Mouse (Mus musculus) liver, adult 2 months (tissue): ENCODE data around the gene Egf.

Source experiments
- CTCF ChIP-seq: fragments of 200-500 bp; IDR thresholded peaks from 2 replicates; pipeline ENCODE4 v1.5.1; 2011; ENCODE audit warnings: low read depth, low read length, control low read depth
- POLR2A ChIP-seq: fragments of 200-500 bp; IDR thresholded peaks from 2 replicates; pipeline ENCODE4 v1.6.1; 2011; ENCODE audit warnings: low read length, control low read depth; ENCODE audit not compliant: insufficient read depth; ENCODE audit errors: extremely low read depth

DNA sequence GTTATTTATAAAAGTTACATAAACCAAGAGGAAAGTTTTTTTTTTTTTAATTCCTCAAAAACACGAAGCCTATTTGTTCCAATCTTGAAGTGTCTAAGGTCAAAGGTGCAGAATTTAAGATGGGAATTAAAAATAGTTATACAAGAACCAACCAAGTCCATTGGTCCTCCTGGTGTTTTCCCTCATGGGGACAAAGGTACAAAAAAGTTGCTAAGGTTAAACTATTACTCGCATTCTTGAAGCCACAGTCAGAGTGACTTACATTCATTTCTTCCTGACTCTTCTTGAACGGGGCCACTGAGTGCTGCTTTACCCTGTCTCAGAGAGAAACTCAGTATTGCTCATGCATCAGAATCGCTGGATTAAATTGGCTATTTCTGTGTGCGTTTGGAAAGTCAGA lies 42.2 kb upstream of the Egf start:
- TF ChIP-seq CTCF (no peak), POLR2A (no peak)
